Mouse (Mus musculus) heart, postnatal 36 days (tissue): ENCODE measurements around the gene Slc25a21. TPM values are rescaled to one million over a fixed set of nuclear protein-coding genes. Genes with fewer than 3 reads are reported as not detected.

Source experiments
- DNase-seq, 2 experiments: peaks; one replicate each; pipeline ENCODE4 v3.0.0; 2021 to 2022
- intact Hi-C: fragments of 180-260 bp; cut with DNase I; formaldehyde crosslinking; loops from one replicate; pipeline ENCODE4 v1.15.1; 2025
- total RNA-seq, 2 experiments: library from RNA; stranded (reverse); gene quantifications; 2 replicates each; pipeline ENCODE4 v1.2.3; 2021

The Slc25a21 gene
- total RNA-seq, 2 experiments from 2014 or later, result 0.42 to 0.81 TPM

DNA sequence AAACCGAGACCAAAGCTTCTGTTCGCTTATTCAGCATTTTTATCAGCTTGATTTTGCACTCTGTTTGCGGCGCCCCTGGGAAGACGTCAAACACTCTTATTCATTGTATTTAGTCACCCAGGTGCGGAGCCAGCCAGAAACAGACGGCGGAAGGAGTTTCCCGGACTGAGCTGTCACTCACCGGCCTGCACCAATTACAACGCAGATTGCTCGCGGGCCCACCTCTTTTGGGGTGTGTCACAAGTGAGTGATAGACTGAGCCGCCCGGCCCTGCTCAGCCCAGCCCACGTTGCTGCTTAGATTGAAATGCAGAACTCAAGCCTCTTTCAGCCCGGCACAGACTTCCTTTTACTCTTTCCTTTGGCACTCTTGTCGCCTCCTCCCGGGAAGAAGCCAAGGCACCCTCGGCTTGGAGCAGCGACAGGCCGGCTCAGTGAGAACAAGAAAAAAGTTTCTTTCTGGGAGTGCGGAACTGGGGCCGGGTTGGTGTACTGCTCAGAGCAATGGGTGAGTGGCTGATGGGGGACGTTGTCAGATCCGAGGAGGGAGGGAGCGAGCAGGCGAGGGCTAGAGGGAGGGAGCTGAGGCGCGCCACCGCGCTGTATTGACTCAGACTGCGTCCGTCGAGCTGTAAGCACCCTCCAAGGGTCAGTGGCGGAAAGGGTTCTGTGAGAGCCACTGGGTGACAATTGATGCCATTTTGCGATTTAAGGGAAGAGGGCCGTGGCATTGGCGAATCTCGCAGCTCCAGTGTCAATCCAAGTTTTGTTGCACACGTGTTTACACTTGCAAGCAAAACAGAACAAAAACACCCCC is 501.7 kb downstream of the Slc25a21 start:
- DNase-seq, result peak; percentile 51 to 57
- intact Hi-C loops, result no loop called here

DNA sequence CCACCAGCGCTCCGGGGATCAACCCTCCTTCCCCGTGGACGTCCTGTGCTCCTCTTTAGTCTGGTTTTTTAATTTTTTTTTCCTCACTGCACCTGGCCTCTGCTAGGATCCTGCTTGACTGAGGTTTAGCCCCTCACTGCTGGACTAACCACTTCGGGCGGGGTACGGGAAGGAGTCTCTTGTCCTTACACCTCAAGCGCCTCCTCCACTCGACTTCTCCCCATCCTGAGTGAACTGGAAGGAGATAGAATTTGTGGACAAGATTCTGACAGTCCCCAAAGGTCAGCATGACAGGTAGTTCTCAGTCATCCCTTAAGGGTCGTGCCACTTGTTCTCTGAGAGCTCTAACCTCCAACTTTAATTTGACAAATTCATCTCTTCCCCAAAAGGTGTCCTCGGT is 502.3 kb downstream of the Slc25a21 start:
- intact Hi-C loops, result loop anchor here (5.0 kb wide), 1 partner anchor 847 kb away; no protein-coding TSS in a partner anchor
- no peak for DNase-seq

DNA sequence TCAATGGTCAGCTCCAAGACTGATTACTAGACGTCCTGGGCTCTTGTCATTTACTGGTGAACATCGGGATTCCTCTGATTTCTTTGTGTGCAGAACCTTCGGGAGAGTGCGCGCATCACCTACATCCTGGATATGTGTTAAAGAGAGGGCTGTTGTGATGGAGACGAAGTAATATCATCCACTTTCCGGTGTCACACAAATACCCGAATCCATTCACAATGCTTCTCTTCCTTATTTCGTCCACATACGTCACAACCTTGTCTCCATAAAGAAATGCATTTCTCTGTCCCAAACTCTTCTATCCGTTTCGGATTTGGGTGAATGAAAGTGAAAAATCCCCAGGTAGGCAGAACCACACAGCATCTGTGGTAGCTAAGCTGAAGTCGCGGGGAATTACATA is 502.9 kb downstream of the Slc25a21 start:
- no peak for DNase-seq
- intact Hi-C loops, result loop anchor here (5.0 kb wide), 1 partner anchor 848 kb away; no protein-coding TSS in a partner anchor

DNA sequence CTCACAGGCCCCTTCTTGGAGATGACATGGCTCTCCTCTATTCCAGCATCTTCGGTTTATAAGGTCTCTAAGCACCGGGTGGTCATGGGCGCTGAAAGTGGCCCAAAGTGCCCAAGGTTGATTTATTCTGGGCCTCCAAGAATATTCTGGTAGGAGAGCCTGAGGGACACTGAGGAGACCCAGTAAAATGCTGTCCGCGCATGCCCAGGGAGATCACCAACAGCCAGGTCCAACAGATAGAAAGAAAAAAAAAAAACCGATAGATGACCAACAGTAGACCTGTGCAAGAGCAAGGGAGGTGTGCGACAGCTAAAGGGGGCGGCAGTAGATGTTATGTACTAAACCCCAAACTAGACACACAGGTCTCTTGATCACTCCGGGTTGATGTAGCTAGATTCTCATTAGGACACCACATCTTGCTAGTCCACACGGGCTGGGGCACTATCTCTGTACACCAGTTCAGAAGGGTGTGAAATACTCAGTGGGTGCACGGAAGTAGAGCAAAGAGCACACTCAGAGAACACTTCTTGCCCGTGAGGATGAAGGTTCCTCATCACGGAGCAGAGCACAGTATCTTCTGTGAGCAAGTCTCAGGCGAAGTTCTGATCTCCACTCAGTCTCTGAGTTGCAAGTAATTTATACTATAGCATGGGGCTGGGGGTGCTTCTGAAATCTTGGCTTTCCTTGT is 503.7 kb downstream of the Slc25a21 start:
- intact Hi-C loops, result loop anchor here (5.0 kb wide), 1 partner anchor 849 kb away; no protein-coding TSS in a partner anchor
- no peak for DNase-seq

DNA sequence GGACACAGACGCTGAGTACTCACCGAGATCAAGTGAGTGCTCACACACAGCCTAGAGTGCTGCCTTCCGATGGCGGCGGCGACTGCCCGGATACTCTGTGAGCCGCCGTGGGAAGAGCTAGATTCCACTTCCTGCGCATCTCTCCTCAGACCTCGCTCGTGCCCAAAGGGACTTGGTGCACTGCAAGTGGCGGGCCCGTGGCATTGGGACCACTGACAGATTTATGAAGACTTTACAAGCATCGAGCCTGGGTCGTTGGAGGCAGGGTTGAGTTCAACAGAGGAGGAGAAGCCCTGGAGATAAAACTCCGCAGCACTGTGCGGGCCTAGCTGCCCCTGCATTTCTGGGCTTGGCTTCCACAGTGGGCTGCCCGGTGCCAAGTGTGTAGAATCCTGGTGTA is 504.7 kb downstream of the Slc25a21 start:
- intact Hi-C loops, result loop anchor here (5.0 kb wide), 1 partner anchor 850 kb away; no protein-coding TSS in a partner anchor
- DNase-seq, result no peak

DNA sequence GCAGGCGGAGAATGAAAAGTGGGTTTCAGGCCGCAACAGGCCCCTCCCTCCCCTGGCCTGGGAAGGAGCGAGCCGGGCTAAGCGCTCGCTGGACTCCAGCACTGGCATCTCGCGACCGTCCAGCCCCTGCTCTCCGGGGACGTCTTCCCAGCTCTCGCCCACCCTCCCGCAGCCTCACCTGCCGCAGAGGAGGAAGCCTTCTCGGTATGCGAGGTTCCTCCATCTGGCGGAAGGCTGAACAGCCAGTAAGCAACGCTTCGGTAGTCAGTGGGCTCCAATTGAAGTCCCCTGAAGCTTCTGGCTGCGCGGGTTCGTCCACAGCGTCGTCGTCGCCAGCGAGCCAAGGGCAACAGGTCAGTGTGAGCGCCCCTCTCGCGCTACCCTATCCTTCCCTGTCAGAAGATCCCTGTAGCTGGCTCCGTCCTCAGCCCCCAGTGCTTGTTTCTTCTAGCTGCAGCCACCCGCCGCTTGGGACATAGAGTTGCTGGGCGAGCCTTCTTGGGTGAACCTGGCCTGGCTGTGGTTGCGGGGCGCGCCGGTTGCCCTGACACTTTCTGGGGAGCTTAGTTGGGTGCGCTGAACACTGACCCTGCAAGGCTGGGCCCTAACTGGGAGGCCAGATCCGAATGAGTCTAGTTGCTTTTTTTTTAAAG is 505.7 kb downstream of the Slc25a21 start, which contains the start of gene Pax9:
Gene Pax9, plus strand, starts transcription at position 341 of the 653 bp plus-strand sequence.
- no peak for DNase-seq
- intact Hi-C loops, result loop anchor here (5.0 kb wide), 1 partner anchor 851 kb away; no protein-coding TSS in a partner anchor

DNA sequence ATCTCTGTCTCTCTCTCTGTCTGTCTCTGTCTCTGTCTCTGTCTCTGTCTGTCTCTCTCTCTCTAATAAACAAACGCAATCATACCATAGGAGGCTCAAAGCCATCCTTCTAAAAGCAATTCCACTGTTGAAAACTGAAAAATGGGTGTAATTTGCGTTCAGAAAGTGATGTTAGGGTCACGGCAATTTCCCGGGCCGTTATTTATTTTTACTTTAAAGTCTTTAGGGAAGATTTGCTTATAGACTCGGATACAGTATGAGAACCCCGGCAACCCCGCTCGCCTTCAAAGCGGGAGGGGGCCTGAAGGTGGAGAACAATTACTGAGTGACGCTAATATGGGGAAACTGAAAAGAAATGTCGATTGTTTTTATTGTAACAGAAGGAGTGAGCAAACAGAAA is 506.3 kb downstream of the Slc25a21 start:
- intact Hi-C loops, result loop anchor here (5.0 kb wide), 1 partner anchor 851 kb away; no protein-coding TSS in a partner anchor
- DNase-seq, result no peak

DNA sequence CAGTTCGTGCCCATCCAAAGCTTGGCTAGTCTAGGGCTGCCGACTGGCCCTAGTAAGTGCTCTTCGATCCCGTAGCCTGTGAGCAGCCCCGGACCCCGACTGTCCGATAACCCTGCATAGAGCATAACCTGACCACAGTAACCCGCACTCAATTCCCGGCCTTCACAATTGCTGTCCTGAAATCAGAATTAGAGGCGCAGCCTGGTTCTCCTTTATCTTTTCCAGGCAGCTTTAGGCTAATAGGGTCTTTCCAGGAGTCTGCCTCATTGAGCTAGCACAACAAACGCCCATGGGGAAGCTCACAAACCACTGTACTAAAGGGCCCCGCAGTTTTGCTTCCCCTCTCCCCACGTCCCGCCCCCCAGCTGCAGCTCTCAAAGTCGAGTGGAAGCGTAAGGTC is 506.9 kb downstream of the Slc25a21 start:
- intact Hi-C loops, result loop anchor here (5.0 kb wide), 1 partner anchor 852 kb away; no protein-coding TSS in a partner anchor
- no peak for DNase-seq

DNA sequence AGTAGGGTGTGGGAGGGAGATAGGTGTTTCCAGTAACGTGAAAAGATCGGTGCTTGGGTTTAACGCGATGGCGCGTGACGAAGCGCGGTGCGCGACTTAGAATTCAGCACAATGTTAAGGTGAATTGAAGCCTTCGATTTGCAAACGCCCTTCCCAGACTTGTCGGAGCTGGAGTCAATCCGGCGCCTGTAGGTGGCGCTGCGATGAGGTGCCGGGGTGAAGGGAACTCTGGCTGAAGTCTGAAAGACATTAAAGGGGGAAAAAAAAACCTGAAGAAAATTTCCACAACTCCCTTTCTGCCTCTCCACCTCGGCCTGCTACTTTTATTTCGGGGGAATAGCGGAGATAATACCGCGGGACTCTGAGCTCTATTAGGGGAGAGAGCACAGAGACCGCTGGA is 507.5 kb downstream of the Slc25a21 start:
- DNase-seq, result no peak
- intact Hi-C loops, result loop anchor here (5.0 kb wide), 1 partner anchor 853 kb away; no protein-coding TSS in a partner anchor

DNA sequence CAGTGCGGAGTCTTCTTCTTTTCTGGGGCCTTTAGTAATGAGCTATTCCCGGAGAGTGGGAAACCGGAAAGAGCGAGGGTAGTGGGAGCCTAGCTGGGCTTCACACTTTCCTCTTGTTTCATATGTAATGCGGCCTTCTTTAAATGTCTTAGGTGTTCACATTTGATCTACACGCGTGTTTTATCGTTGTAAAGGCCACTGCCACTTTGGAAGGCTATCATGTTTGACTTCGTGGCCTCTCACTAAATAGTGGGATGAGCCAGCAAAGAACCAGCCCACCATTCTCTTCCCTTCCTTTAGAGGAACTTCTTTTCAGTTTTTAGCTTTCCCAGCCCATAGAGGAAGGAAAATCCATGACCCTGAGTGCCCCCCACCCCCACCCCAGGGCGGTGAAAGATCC is 507.9 kb downstream of the Slc25a21 start:
- DNase-seq, result no peak
- intact Hi-C loops, result no loop called here

DNA sequence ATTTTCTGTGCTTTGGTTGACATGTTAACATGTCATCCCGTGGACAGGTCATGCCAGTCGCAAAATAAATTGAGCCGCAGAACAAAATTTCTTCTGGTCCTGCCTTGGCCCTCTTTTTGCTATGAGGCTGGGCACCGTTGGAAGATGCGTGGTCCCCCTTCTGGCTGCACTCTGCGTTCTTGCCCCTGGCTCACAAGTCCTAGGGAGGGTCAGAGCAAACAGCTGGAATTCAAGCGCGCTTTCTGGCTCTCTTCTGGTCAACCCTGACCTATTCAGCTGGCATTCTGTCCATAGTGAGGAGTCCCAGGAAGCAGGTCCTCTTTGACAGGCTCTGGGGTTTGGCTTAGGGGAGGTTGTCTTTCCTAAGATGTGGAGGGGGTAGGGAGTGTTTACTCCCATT is 508.4 kb downstream of the Slc25a21 start:
- intact Hi-C loops, result no loop called here
- no peak for DNase-seq

DNA sequence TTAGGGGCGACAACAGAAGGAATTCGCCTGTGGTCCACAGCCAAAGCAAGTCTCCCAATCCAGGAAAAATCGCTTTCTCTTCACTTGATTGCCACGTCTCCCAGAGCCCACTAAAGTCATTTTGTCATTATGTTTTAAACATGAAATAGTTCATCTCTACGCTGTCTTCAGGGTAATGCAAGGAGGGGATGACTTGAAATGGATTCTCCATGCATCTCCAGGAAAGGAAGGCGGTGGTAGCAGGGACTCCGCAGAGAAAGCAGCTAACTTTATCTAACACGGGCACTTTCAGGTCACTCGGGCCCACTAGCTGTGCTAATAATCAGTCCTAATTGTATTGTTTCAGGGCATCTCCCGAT is 508.8 kb downstream of the Slc25a21 start:
- intact Hi-C loops, result no loop called here
- no peak for DNase-seq

DNA sequence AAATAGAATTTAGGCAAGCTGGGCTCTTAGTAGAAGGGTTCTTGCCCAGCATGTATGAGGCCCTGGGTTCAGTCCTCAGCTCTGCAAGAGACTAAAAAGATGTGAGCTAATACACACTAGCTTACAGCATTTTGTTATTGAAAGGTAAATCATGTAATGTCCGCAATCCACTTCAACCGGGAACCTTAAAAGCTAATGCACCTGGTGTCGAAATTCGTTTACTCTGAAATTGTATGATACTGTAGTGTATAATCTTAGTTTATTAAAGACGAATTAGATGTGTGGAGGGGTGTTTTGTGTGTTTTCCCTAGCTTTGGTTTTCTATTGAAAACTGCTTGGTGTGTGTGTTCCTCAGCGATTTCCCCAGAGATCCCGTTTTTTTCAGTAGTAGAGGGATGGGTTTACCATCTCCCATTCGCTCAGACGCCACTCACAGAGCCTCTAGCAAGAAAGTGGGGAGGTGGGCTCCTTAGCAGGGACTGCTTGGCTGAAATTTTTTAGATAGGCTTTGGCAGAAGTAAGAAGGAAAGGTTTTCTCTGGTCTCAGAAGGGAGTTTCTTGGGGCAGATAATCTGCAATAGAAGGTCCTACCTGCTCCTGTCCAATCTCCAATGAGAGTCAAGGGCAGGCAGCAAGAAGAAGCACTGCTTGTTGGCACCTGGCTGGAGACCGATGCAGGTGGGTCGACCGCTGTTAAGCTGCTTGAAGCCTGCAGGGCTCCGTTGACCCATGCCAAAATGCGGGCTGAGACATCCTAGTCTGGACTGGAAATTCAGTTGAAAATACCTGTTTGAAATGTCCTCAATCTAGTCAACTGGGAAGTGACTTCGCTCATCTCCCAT is 509.4 kb downstream of the Slc25a21 start:
- DNase-seq, result no peak
- intact Hi-C loops, result no loop called here

DNA sequence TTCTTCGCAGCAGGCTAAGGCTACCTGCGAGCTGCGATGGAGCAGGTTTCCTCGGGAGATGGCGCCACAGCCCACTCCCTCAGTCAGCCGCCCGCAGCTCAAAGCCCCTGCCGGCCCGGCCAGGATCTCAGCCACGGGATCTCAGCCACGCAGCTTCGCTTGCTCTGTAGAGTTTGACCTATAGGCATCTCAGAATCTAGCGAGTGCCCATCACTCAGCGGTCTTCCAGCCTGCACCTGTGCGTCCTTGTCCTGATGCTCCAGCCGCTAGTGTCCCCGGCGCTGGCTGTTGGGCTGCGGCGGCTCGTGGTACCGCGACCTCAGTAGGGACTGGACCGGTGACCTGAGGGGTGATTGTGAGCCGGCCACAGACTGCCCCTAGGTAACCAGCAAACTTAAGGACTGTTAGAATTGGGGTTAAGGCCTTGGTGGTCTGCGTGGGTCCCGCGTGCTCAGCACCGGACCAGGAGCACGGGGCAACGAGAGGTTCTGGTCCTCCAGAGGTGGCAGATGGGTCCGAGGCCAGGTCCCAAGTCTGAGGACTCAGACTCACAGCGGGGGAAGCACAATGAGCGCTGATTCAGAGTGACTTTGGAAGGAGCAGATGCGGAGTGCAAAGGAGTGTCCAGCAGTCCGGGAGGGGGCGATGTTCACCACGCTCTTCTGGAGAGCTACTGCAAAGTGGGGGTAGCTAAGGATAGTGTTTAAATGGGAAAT is 516.0 kb downstream of the Slc25a21 start:
- intact Hi-C loops, result loop anchor here (5.0 kb wide), 1 partner anchor 306 kb away; no protein-coding TSS in a partner anchor
- DNase-seq, result no peak

DNA sequence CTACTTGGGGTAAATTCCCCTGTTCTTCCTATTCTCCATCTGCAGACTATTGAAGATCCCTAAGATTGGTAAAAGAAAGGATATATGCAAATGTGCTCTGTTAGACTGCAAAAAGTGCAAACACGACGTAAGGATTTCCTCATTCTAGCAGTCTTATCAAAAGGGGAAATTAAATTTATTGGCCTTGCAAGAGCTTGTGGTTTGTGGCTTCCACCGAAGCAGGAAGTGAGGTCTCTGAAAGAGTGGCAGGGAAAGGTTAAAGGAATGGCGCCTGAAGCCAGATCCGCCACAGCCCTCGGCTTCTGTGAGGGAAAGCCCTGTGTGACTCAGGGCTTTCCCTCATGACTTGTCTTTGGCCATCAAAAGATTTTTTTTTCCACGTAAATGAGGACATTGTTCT is 519.7 kb downstream of the Slc25a21 start:
- intact Hi-C loops, result no loop called here
- no peak for DNase-seq

DNA sequence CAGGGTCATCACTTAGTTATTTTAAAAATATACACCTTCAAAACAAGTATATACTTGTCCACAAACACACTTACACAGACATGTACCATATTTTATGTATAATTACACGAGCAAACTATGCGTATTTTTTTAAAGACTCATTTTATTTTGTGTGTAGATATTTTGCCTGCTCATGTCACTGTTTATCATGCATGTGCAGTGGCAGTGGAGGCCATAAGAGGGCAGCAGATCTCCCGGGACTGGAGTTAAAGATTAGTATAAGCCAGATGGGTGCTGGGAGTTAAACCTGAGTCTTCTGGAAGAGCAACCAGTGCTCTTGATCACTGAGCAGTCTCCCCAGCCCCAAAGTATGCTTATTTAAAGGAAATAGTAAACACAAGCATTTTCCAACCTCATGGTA is 522.5 kb downstream of the Slc25a21 start:
- no peak for DNase-seq
- intact Hi-C loops, result no loop called here

DNA sequence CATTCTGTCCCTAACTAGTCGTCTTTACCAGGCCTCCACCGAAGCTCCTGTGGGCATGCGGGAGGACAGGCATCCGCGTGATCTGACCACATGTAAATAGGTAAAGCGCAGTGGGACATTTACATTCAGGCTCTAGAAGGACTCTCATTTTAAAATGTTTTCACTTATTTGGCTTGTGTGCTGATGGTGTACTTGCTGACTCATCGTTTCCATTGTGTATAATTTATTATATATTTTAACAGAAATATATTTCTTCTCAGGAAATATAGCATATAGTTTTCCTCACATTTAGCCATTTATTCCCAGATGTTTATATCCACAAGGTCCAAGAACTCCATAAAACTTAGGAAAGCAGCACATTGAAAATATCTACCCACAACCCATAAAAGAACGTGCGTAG is 526.5 kb downstream of the Slc25a21 start:
- intact Hi-C loops, result no loop called here
- no peak for DNase-seq

DNA sequence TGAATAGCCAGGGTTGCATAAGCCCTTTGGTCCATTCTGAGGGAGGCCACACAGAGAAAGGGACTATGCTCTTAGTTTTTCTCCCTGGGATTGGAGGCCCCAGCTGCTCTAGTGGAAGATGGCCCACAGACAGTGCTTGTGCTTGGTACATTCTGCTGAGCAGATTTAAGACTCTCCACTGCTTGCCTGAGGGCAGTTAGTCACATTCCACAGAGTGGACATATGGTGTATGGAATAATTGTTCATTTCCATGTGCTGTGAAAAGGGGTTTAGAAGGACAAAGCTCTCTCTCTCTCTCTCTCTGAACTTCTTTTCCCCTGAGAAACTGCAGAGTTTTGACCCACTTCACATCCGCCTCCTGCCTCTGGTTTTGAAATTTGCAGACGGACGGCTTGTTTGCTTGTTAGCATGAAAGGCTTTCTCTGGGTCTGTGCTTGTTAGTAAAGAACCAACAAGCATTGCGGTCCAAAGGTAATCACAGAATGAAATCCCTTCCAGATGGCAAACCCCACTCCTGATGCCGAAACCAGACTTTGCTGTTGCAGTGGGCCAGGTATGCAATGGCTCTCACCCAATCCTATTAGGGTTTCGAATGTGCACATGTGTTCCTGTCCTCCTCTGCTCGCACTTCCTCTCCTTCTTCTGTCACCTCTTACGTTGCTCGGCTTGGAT is 527.7 kb downstream of the Slc25a21 start:
- intact Hi-C loops, result no loop called here
- DNase-seq, result no peak
